Mouse (Mus musculus) heart, embryonic 14.5 days (tissue): ENCODE data around the gene Eps8l3. TPM values are rescaled to one million over a fixed set of nuclear protein-coding genes. Genes with fewer than 3 reads are reported as not detected.
"Not testable (repeated sequence)": the region's sequence is repeated elsewhere in the genome, so short reads cannot be mapped to it uniquely, and the experiment has no call there.

ENCODE experiments used
- ATAC-seq: fragments of 200-750 bp; cut with Nextera tagmentation; 2 replicates; pipeline ENCODE4 v1.8.0; 2017; ENCODE audit warnings: low read depth, moderate TSS enrichment; ENCODE audit not compliant: insufficient number of reproducible peaks, insufficient read depth, low FRiP score
- H3K27ac ChIP-seq, 2 experiments: fragments of 200-500 bp in 1 of 2; fragments of 300-500 bp in 1 of 2; sonication (generic) in 1 of 2; replicated peaks in 1 of 2; 2 replicates each; pipeline ENCODE4 v1.5.1; 2012 to 2014; ENCODE audit warnings: low read depth in 2 of 2, low read length in 2 of 2, control low read depth in 1 of 2, mild to moderate bottlenecking in 1 of 2, mixed read lengths in 1 of 2; ENCODE audit not compliant: control insufficient read depth in 1 of 2, insufficient read depth in 1 of 2
- H3K27me3 ChIP-seq: fragments of 300-500 bp; sonication (generic); 2 replicates; pipeline ENCODE4 v1.6.1; 2014; ENCODE audit warnings: mild to moderate bottlenecking, low read length, control low read depth; ENCODE audit not compliant: control insufficient read depth, insufficient read depth
- H3K36me3 ChIP-seq: fragments of 300-500 bp; sonication (generic); 2 replicates; pipeline ENCODE4 v1.6.1; 2014; ENCODE audit warnings: mild to moderate bottlenecking, control low read depth, low read length, mixed read lengths; ENCODE audit not compliant: control insufficient read depth, insufficient read depth
- H3K4me1 ChIP-seq, 2 experiments: fragments of 200-500 bp in 1 of 2; fragments of 300-500 bp in 1 of 2; sonication (generic) in 1 of 2; 2 replicates each; pipeline ENCODE4 v1.6.1; 2012 to 2014; ENCODE audit warnings: low read length in 2 of 2, control low read depth in 1 of 2, mixed read lengths in 1 of 2; ENCODE audit not compliant: control insufficient read depth in 2 of 2, insufficient read depth in 2 of 2
- H3K4me2 ChIP-seq: fragments of 300-500 bp; sonication (generic); 2 replicates; pipeline ENCODE4 v1.6.1; 2014; ENCODE audit warnings: mild to moderate bottlenecking, low read length
- H3K4me3 ChIP-seq, 2 experiments: fragments of 200-500 bp in 1 of 2; fragments of 300-500 bp in 1 of 2; sonication (generic) in 1 of 2; 2 replicates each; pipeline ENCODE4 v1.5.1; 2012 to 2014; ENCODE audit warnings: low read length in 2 of 2, mild to moderate bottlenecking in 2 of 2, control low read depth in 1 of 2, low read depth in 1 of 2, moderate library complexity in 1 of 2; ENCODE audit not compliant: control insufficient read depth in 1 of 2, insufficient read depth in 1 of 2
- H3K9ac ChIP-seq: fragments of 300-500 bp; sonication (generic); 2 replicates; pipeline ENCODE4 v1.6.1; 2014; ENCODE audit warnings: mild to moderate bottlenecking, low read length
- H3K9me3 ChIP-seq: fragments of 300-500 bp; sonication (generic); 2 replicates; pipeline ENCODE4 v1.6.1; 2016; ENCODE audit warnings: low read length, control low read depth; ENCODE audit not compliant: control insufficient read depth
- WGBS: fragments of 180-500 bp; shearing (Covaris S2); extraction: QIAGEN DNeasy Blood & Tissue Kit; methylation state at CpG from one replicate; pipeline ENCODE4 v1.1.7; 2014; 5-methylcytosine and 5-hydroxymethylcytosine counted together
- polyA plus RNA-seq: library from polyadenylated mRNA; unstranded; fragments of >200 nt; fragmentation: Nextera tagmentation; extraction: Ambion mirVana; gene quantifications from 2 replicates; pipeline ENCODE4 v1.2.1, GENCODE M21; 2014

The Eps8l3 gene
- polyA plus RNA-seq, 1 experiment from 2014 or later: not detected

GRCm38 (mm10) chr3:107852786-107853185, 24.2 kb upstream of the Eps8l3 start:
- H3K9me3 ChIP-seq: no peaks in the 10 kb centered on the region
- WGBS: 49% methylated on average over 7 of the region's 7 CpGs
- no peak overlapping the region for H3K27ac ChIP-seq
- no peaks in the 10 kb centered on the region for H3K27me3 ChIP-seq
- ATAC-seq: no peak
- H3K36me3 ChIP-seq: no peaks in the 10 kb centered on the region
- no peak overlapping the region for H3K4me3 ChIP-seq
- no peak overlapping the region for H3K4me2 ChIP-seq
- no peak overlapping the region for H3K9ac ChIP-seq
- peaks cover 24 to 25% of the 10 kb centered on the region in 2 experiments for H3K4me1 ChIP-seq

GRCm38 (mm10) chr3:107853232-107854181, 23.5 kb upstream of the Eps8l3 start:
- Histone ChIP-seq H3K9me3 (no peaks in the 10 kb centered on the region), H3K4me2 (no peak overlapping the region), H3K27me3 (no peaks in the 10 kb centered on the region), H3K36me3 (no peaks in the 10 kb centered on the region), H3K4me1 (peaks cover 24 to 26% of the 10 kb centered on the region in 2 experiments), H3K9ac (no peak overlapping the region), H3K27ac (no peak overlapping the region), H3K4me3 (no peak overlapping the region)
- WGBS: 79% methylated on average over 17 of the region's 17 CpGs
- ATAC-seq: no peak

- no peaks in the 10 kb centered on the region for H3K27me3 ChIP-seq
- H3K4me2 ChIP-seq: no peak overlapping the region
- H3K27ac ChIP-seq: no peak overlapping the region
- 76% methylated on average over 13 of the region's 13 CpGs for WGBS
- ATAC-seq: no peak
- H3K9ac ChIP-seq: no peak overlapping the region
- no peaks in the 10 kb centered on the region for H3K36me3 ChIP-seq
- no peaks in the 10 kb centered on the region for H3K9me3 ChIP-seq
- peaks cover 9 to 12% of the 10 kb centered on the region in 2 experiments for H3K4me1 ChIP-seq
- H3K4me3 ChIP-seq: no peak overlapping the region
Measured at GRCm38 (mm10) chr3:107855368-107855767, 21.7 kb upstream of the Eps8l3 start.

GRCm38 (mm10) chr3:107857646-107858045, 19.4 kb upstream of the Eps8l3 start:
- Histone ChIP-seq H3K9me3 (no peaks in the 10 kb centered on the region), H3K4me1 (peaks cover 3 to 5% of the 10 kb centered on the region in 2 experiments; a peak in 2 of 4 replicates), H3K27me3 (no peaks in the 10 kb centered on the region), H3K27ac (no peak overlapping the region), H3K4me2 (no peak overlapping the region), H3K4me3 (no peak overlapping the region), H3K9ac (no peak overlapping the region), H3K36me3 (no peaks in the 10 kb centered on the region)
- no peak for ATAC-seq
- WGBS: 28% methylated on average over 6 of the region's 6 CpGs

- 76% methylated on average over 5 of the region's 5 CpGs for WGBS
- H3K9ac ChIP-seq, H3K4me3 ChIP-seq, H3K36me3 ChIP-seq, ATAC-seq, H3K27me3 ChIP-seq, H3K4me2 ChIP-seq, H3K27ac ChIP-seq, H3K4me1 ChIP-seq, H3K9me3 ChIP-seq: not testable (repeated sequence)
Measured at GRCm38 (mm10) chr3:107861483-107861882, 15.5 kb upstream of the Eps8l3 start.

- no peak overlapping the region for H3K9ac ChIP-seq
- H3K27ac ChIP-seq: no peak overlapping the region
- no peak overlapping the region for H3K4me2 ChIP-seq
- WGBS: 52% methylated on average over 2 of the region's 2 CpGs
- H3K27me3 ChIP-seq: no peaks in the 10 kb centered on the region
- H3K4me1 ChIP-seq: peaks cover 2 to 5% of the 10 kb centered on the region in 2 experiments; a peak in 2 of 4 replicates
- no peak for ATAC-seq
- H3K4me3 ChIP-seq: no peak overlapping the region
- H3K9me3 ChIP-seq: no peaks in the 10 kb centered on the region
- no peaks in the 10 kb centered on the region for H3K36me3 ChIP-seq
Measured at GRCm38 (mm10) chr3:107862471-107862870, 14.6 kb upstream of the Eps8l3 start.

GRCm38 (mm10) chr3:107863471-107863870, 13.6 kb upstream of the Eps8l3 start:
- no peaks in the 10 kb centered on the region for H3K4me1 ChIP-seq
- ATAC-seq: no peak
- no peak overlapping the region for H3K9ac ChIP-seq
- H3K27me3 ChIP-seq: no peaks in the 10 kb centered on the region
- H3K9me3 ChIP-seq: no peaks in the 10 kb centered on the region
- H3K27ac ChIP-seq: no peak overlapping the region
- 66% methylated on average over 5 of the region's 5 CpGs for WGBS
- H3K36me3 ChIP-seq: no peaks in the 10 kb centered on the region
- H3K4me3 ChIP-seq: no peak overlapping the region
- H3K4me2 ChIP-seq: no peak overlapping the region
